Mouse (Mus musculus): Measurements from ENCODE around the gene Mios.

The Mios gene

DNA sequence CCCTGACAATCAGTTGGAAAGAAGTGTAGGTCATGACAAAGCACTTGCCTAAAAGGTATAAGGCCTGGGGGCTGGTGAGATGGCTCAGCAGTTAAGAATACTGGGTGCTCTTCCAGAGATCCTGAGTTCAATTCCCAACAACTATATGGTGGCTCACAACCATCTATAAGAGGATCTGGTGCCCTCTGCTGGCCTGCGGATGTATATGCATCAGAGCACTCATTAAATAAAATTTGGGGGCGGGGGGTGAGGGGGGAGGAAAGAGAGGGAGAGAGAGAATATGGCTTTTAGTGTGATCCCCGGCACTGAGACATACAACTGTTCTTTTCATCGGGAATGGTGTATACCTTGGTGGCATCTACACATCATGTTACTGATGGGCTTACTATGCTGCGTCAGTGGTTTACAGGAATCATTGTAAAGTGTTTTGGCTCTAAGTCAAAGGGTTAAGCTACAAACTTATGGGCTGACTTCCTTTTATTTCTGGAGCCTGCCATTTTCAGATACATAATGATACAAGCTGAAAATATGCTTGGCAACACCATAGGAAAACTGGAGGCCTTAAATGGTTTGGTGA is 69.5 kb downstream of the Mios start:
- DNase-seq (ENCODE audit: low read depth, low spot score) = no peak

GRCm38 (mm10) chr6:8283255-8283654 is 74.2 kb downstream of the Mios start:
- DNase-seq (ENCODE audit: low read depth, low spot score) = no peak

DNA sequence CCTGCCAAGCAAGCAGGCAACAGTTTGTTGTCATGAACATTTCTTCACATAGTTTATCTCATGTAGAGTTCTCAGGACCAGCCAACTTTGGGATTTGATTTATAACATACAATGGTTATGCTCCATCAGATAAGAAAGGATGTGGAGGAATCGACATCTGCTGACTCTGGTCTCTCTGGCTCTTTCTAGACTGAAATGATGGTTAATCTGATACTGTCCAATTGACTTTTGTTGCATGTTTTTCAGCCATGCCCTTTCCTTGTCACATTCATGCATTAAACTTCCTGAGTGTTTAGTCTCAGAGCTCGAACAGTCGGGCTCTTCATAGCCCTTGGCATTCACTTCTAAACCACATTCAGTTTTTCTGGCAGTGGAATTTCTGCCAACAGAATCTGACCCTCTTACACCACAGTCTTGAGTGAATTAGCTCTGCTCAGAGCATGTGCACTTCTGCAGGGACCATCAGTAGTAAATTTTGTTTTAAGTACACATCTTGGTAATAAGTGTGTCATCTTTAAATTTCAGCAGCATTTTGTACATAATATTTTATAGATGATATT is 76.5 kb downstream of the Mios start:
- DNase-seq (ENCODE audit: low read depth, low spot score) = no peak
